Comparison of ENCODE assay signal across 8 mouse cellular contexts in the genomic region with DNA sequence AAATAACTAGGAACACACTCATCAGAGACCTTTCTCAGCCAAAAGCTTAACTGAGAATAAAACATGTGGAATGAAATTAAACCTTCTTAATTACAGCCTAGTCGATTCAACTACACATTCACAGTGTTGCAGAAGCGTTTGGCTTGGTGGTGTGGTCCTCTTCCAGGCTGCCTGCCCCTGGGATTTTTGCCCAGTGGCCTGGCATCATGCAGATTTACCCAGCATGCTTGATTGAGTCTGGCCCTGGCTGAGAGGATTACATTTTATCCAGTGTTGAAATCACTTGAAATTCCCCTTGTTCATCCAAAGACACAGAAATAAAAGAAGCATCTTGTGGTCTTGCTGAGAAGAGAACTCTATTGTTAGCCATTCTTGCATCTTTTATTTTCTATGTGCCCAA. TPM values are rescaled to one million over a fixed set of nuclear protein-coding genes. Genes with fewer than 3 reads are reported as not detected.
DNase-seq lines count a peak whose midpoint lies in the region; ATAC-seq and TF ChIP-seq lines count a peak whose summit lies in the region.

No protein-coding gene starts in this region.

- TF ChIP-seq CTCF in midbrain, postnatal 0 days (IDR thresholded peaks at IDR 0.05), result no peak

- peaks cover 23% of the 10 kb centered on the region for H3K36me3 ChIP-seq in embryonic facial prominence, embryonic 14.5 days (ENCODE audit: control insufficient read depth, insufficient read depth, low read length)
- H3K36me3 ChIP-seq in embryonic facial prominence, embryonic 10.5 days (replicated peaks), result peaks cover 33% of the 10 kb centered on the region
- H3K36me3 ChIP-seq in midbrain, postnatal 0 days (ENCODE audit: insufficient read depth, low read length), result peaks cover 7% of the 10 kb centered on the region; the same call in 1 of the 2 replicates

- no peak overlapping the region for H3K4me3 ChIP-seq in embryonic facial prominence, embryonic 14.5 days (ENCODE audit: low read depth, low read length)
- H3K4me3 ChIP-seq in embryonic facial prominence, embryonic 10.5 days, result no peak overlapping the region
- no peak overlapping the region for H3K4me3 ChIP-seq in midbrain, postnatal 0 days (ENCODE audit: low read depth, low read length)

- H3K27ac ChIP-seq in embryonic facial prominence, embryonic 14.5 days (replicated peaks; ENCODE audit: low read depth, low read length), result no peak overlapping the region
- H3K27ac ChIP-seq in embryonic facial prominence, embryonic 10.5 days (replicated peaks), result no peak overlapping the region
- H3K27ac ChIP-seq in midbrain, postnatal 0 days (ENCODE audit: low read depth, low read length), result no peak overlapping the region

- DNase-seq in embryonic facial prominence, embryonic 14.5 days (ENCODE audit: low spot score), result peak; percentile 12
- DNase-seq in embryonic facial prominence, embryonic 10.5 days (ENCODE audit: low spot score), result no peak
- peak; percentile 71 for DNase-seq in NIH3T3 (ENCODE audit: low read depth)
- peak; percentile 69 for DNase-seq in fibroblast of lung, adult 2 months (ENCODE audit: low read depth)
- DNase-seq in kidney, postnatal 14 days, result peak; percentile 48
- peak; percentile 59 for DNase-seq in midbrain, postnatal 0 days (ENCODE audit: low spot score)
- no peak for DNase-seq in yolk sac, embryonic 10.5 days (ENCODE audit: low spot score)
- no peak for DNase-seq in embryo, embryonic 10 days (ENCODE audit: low spot score)

- H3K9ac ChIP-seq in embryonic facial prominence, embryonic 14.5 days (ENCODE audit: low read depth, low read length), result no peak overlapping the region
- no peak overlapping the region for H3K9ac ChIP-seq in midbrain, postnatal 0 days (replicated peaks; ENCODE audit: low read length, poor library complexity, severe bottlenecking)

- no peak for ATAC-seq in embryonic facial prominence, embryonic 14.5 days (ENCODE audit: low read depth)
- no peak for ATAC-seq in midbrain, postnatal 0 days (ENCODE audit: low FRiP score)

- 68% methylated on average over 2 of the region's 2 CpGs for WGBS in embryonic facial prominence, embryonic 14.5 days
- 75% methylated on average over 2 of the region's 2 CpGs for WGBS in embryonic facial prominence, embryonic 10.5 days
- WGBS in midbrain, postnatal 0 days, result 31% methylated on average over 2 of the region's 2 CpGs

- no peaks in the 10 kb centered on the region for H3K4me1 ChIP-seq in embryonic facial prominence, embryonic 14.5 days (ENCODE audit: control insufficient read depth, insufficient read depth, low read length)
- no peaks in the 10 kb centered on the region for H3K4me1 ChIP-seq in embryonic facial prominence, embryonic 10.5 days
- no peaks in the 10 kb centered on the region for H3K4me1 ChIP-seq in midbrain, postnatal 0 days (ENCODE audit: insufficient read depth, low read length)

- no peak overlapping the region for H3K4me2 ChIP-seq in embryonic facial prominence, embryonic 14.5 days (ENCODE audit: low read depth, low read length)
- H3K4me2 ChIP-seq in midbrain, postnatal 0 days (ENCODE audit: low read depth, low read length, poor library complexity, severe bottlenecking), result no peak overlapping the region

- H3K9me3 ChIP-seq in embryonic facial prominence, embryonic 14.5 days (ENCODE audit: control insufficient read depth, low read length), result no peaks in the 10 kb centered on the region
- H3K9me3 ChIP-seq in embryonic facial prominence, embryonic 10.5 days, result no peaks in the 10 kb centered on the region
- no peaks in the 10 kb centered on the region for H3K9me3 ChIP-seq in midbrain, postnatal 0 days (ENCODE audit: low read length)

- H3K27me3 ChIP-seq in embryonic facial prominence, embryonic 14.5 days (replicated peaks; ENCODE audit: control insufficient read depth, insufficient read depth, low read length), result no peaks in the 10 kb centered on the region
- no peaks in the 10 kb centered on the region for H3K27me3 ChIP-seq in embryonic facial prominence, embryonic 10.5 days (replicated peaks; ENCODE audit: low read depth, poor library complexity, severe bottlenecking)
- no peaks in the 10 kb centered on the region for H3K27me3 ChIP-seq in midbrain, postnatal 0 days (ENCODE audit: insufficient read depth, low read length)

RNA-seq across cellular contexts. Expression of gene Cntf, which starts 5.8 kb away (rescaled TPM):
- 0.29 and 0.81 TPM in 2 replicates for polyA plus RNA-seq in embryonic facial prominence, embryonic 14.5 days (2014; fragmentation: Nextera tagmentation; extraction: Ambion mirVana)
- polyA plus RNA-seq in embryonic facial prominence, embryonic 10.5 days (2016; fragmentation: Nextera tagmentation; extraction: Ambion mirVana), result 1.7 and 1.8 TPM in 2 replicates
- 1.2 and 1.5 TPM in 2 replicates for total RNA-seq in midbrain, postnatal 0 days (2014; rRNA removed)
- 0.72 and 1.0 TPM in 2 replicates for polyA plus RNA-seq in midbrain, postnatal 0 days (2015; fragmentation: Nextera tagmentation; extraction: Ambion mirVana)

RNA-seq across cellular contexts. Expression of gene Zfp91, which starts 36.3 kb away (rescaled TPM):
- 8.9 and 10.1 TPM in 2 replicates for polyA plus RNA-seq in embryonic facial prominence, embryonic 14.5 days (2014; fragmentation: Nextera tagmentation; extraction: Ambion mirVana)
- polyA plus RNA-seq in embryonic facial prominence, embryonic 10.5 days (2016; fragmentation: Nextera tagmentation; extraction: Ambion mirVana), result 13.1 and 14.2 TPM in 2 replicates
- total RNA-seq in midbrain, postnatal 0 days (2014; rRNA removed), result 52.5 and 56.5 TPM in 2 replicates
- polyA plus RNA-seq in midbrain, postnatal 0 days (2015; fragmentation: Nextera tagmentation; extraction: Ambion mirVana), result 10.4 and 12.8 TPM in 2 replicates

RNA-seq across cellular contexts. Expression of gene Lpxn, which starts 36.3 kb away (rescaled TPM):
- 4.2 and 4.6 TPM in 2 replicates for polyA plus RNA-seq in embryonic facial prominence, embryonic 14.5 days (2014; fragmentation: Nextera tagmentation; extraction: Ambion mirVana)
- 0.71 and 0.72 TPM in 2 replicates for polyA plus RNA-seq in embryonic facial prominence, embryonic 10.5 days (2016; fragmentation: Nextera tagmentation; extraction: Ambion mirVana)
- total RNA-seq in midbrain, postnatal 0 days (2014; rRNA removed), result 1.0 and 1.9 TPM in 2 replicates
- 0.77 and 0.96 TPM in 2 replicates for polyA plus RNA-seq in midbrain, postnatal 0 days (2015; fragmentation: Nextera tagmentation; extraction: Ambion mirVana)

Comparison
In these comparisons a context has a peak if more than half of its experiments do, and no peak if none do; other contexts are left out.
1. DNase-seq: peak in embryonic facial prominence, embryonic 14.5 days (single experiment), NIH3T3 (single experiment), fibroblast of lung, adult 2 months (single experiment), kidney, postnatal 14 days (single experiment) and midbrain, postnatal 0 days (single experiment); none in embryonic facial prominence, embryonic 10.5 days (single experiment), yolk sac, embryonic 10.5 days (single experiment) and embryo, embryonic 10 days (single experiment).